Mouse (Mus musculus) midbrain, embryonic 10.5 days (tissue): ENCODE data around the gene Steap3. TPM values are rescaled to one million over a fixed set of nuclear protein-coding genes. Genes with fewer than 3 reads are reported as not detected.

Experiments used
- DNase-seq: peaks from one replicate; pipeline ENCODE4 v3.0.0-alpha.2; 2017; ENCODE audit warnings: low spot score
- H3K27ac ChIP-seq: fragments of 300-500 bp; sonication (generic); replicated peaks from 2 replicates; pipeline ENCODE4 v1.5.1; 2016; ENCODE audit warnings: mild to moderate bottlenecking
- H3K27me3 ChIP-seq: fragments of 300-500 bp; sonication (generic); 2 replicates; pipeline ENCODE4 v1.6.1; 2016; ENCODE audit warnings: low read depth, mild to moderate bottlenecking; ENCODE audit not compliant: poor library complexity, severe bottlenecking
- H3K36me3 ChIP-seq: fragments of 300-500 bp; sonication (generic); 2 replicates; pipeline ENCODE4 v1.6.1; 2016; ENCODE audit warnings: mild to moderate bottlenecking, moderate library complexity
- H3K4me1 ChIP-seq: fragments of 300-500 bp; sonication (generic); 2 replicates; pipeline ENCODE4 v1.6.1; 2016
- H3K4me3 ChIP-seq: fragments of 300-500 bp; sonication (generic); 2 replicates; pipeline ENCODE4 v1.5.1; 2016; ENCODE audit warnings: mild to moderate bottlenecking, moderate library complexity
- H3K9me3 ChIP-seq: fragments of 300-500 bp; sonication (generic); replicated peaks from 2 replicates; pipeline ENCODE4 v1.6.1; 2016; ENCODE audit warnings: mild to moderate bottlenecking
- WGBS: fragments of 180-500 bp; shearing (Covaris S2); methylation state at CpG from one replicate; pipeline ENCODE4 v1.1.7; 2016; 5-methylcytosine and 5-hydroxymethylcytosine counted together
- polyA plus RNA-seq: library from polyadenylated mRNA; unstranded; fragments of >200 nt; fragmentation: Nextera tagmentation; extraction: Ambion mirVana; gene quantifications from 2 replicates; pipeline ENCODE4 v1.2.1, GENCODE M21; 2016

Gene Steap3
- polyA plus RNA-seq, 1 experiment from 2014 or later = 3.5 TPM

GRCm38 (mm10) chr1:120266460-120266859 is 6.0 kb downstream of the Steap3 start:
- no peak overlapping the region for H3K27ac ChIP-seq
- no peak for DNase-seq
- no peaks in the 10 kb centered on the region for H3K9me3 ChIP-seq
- H3K27me3 ChIP-seq = peaks cover 37% of the 10 kb centered on the region
- H3K36me3 ChIP-seq = no peaks in the 10 kb centered on the region
- H3K4me1 ChIP-seq = peaks cover 16% of the 10 kb centered on the region
- H3K4me3 ChIP-seq = no peak overlapping the region
- 50% methylated on average over 4 of the region's 4 CpGs for WGBS

GRCm38 (mm10) chr1:120264861-120265686 is 7.4 kb downstream of the Steap3 start:
- Histone ChIP-seq H3K4me1 (peaks cover 15% of the 10 kb centered on the region), H3K27ac (peak overlapping the region; percentile 74), H3K36me3 (no peaks in the 10 kb centered on the region), H3K4me3 (peak overlapping the region; percentile 59), H3K27me3 (peaks cover 37% of the 10 kb centered on the region), H3K9me3 (no peaks in the 10 kb centered on the region)
- DNase-seq = peak; percentile 78
- 2% methylated on average over 40 of the region's 40 CpGs for WGBS

GRCm38 (mm10) chr1:120263226-120263625 is 9.3 kb downstream of the Steap3 start:
- H3K4me1 ChIP-seq = peaks cover 17% of the 10 kb centered on the region
- H3K27me3 ChIP-seq = peaks cover 37% of the 10 kb centered on the region
- DNase-seq = no peak
- no peaks in the 10 kb centered on the region for H3K9me3 ChIP-seq
- H3K4me3 ChIP-seq = no peak overlapping the region
- H3K36me3 ChIP-seq = no peaks in the 10 kb centered on the region
- 91% methylated on average over 4 of the region's 4 CpGs for WGBS
- no peak overlapping the region for H3K27ac ChIP-seq

- H3K36me3 ChIP-seq = no peaks in the 10 kb centered on the region
- peaks cover 34% of the 10 kb centered on the region for H3K27me3 ChIP-seq
- no peak overlapping the region for H3K27ac ChIP-seq
- 90% methylated on average over 5 of the region's 5 CpGs for WGBS
- H3K4me3 ChIP-seq = no peak overlapping the region
- H3K4me1 ChIP-seq = peaks cover 17% of the 10 kb centered on the region
- no peak for DNase-seq
- H3K9me3 ChIP-seq = no peaks in the 10 kb centered on the region
These were observed 11.3 kb downstream of the Steap3 start for GRCm38 (mm10) chr1:120261166-120261565.

GRCm38 (mm10) chr1:120259249-120259648 is 13.3 kb downstream of the Steap3 start:
- peaks cover 4% of the 10 kb centered on the region; the same call in 1 of the 2 replicates for H3K4me1 ChIP-seq
- H3K27me3 ChIP-seq = peaks cover 19% of the 10 kb centered on the region
- no peaks in the 10 kb centered on the region for H3K9me3 ChIP-seq
- 82% methylated on average over 7 of the region's 7 CpGs for WGBS
- no peaks in the 10 kb centered on the region for H3K36me3 ChIP-seq
- DNase-seq = no peak
- H3K27ac ChIP-seq = no peak overlapping the region
- H3K4me3 ChIP-seq = no peak overlapping the region

- no peak for DNase-seq
- no peaks in the 10 kb centered on the region for H3K36me3 ChIP-seq
- H3K9me3 ChIP-seq = no peaks in the 10 kb centered on the region
- H3K27me3 ChIP-seq = peaks cover 14% of the 10 kb centered on the region
- WGBS = 62% methylated on average over 9 of the region's 9 CpGs
- H3K27ac ChIP-seq = peak overlapping the region; percentile 25; the same call in 1 of the 2 replicates
- peaks cover 4% of the 10 kb centered on the region; the same call in 1 of the 2 replicates for H3K4me1 ChIP-seq
- no peak overlapping the region for H3K4me3 ChIP-seq
These were observed 13.8 kb downstream of the Steap3 start for GRCm38 (mm10) chr1:120258744-120259143.

- DNase-seq = no peak
- no peaks in the 10 kb centered on the region for H3K9me3 ChIP-seq
- no peaks in the 10 kb centered on the region for H3K36me3 ChIP-seq
- peaks cover 9% of the 10 kb centered on the region for H3K27me3 ChIP-seq
- no peak overlapping the region for H3K4me3 ChIP-seq
- WGBS = 87% methylated on average over 8 of the region's 8 CpGs
- H3K4me1 ChIP-seq = peaks cover 4% of the 10 kb centered on the region; the same call in 1 of the 2 replicates
- 0 out of 2 replicates have a peak overlapping the region, but pooled peaks have one; percentile 25 for H3K27ac ChIP-seq
These were observed 14.3 kb downstream of the Steap3 start for GRCm38 (mm10) chr1:120258245-120258644.

- WGBS = 89% methylated on average over 6 of the region's 6 CpGs
- Histone ChIP-seq H3K9me3 (no peaks in the 10 kb centered on the region), H3K36me3 (no peaks in the 10 kb centered on the region), H3K27ac (no peak overlapping the region), H3K4me1 (peaks cover 3% of the 10 kb centered on the region; the same call in 1 of the 2 replicates), H3K4me3 (no peak overlapping the region), H3K27me3 (no peaks in the 10 kb centered on the region)
- DNase-seq = no peak
These were observed 18.8 kb downstream of the Steap3 start for GRCm38 (mm10) chr1:120253751-120254150.

- H3K9me3 ChIP-seq = no peaks in the 10 kb centered on the region
- no peaks in the 10 kb centered on the region for H3K27me3 ChIP-seq
- no peak overlapping the region for H3K4me3 ChIP-seq
- no peak overlapping the region for H3K27ac ChIP-seq
- DNase-seq = no peak
- no peaks in the 10 kb centered on the region for H3K4me1 ChIP-seq
- 89% methylated on average over 7 of the region's 7 CpGs for WGBS
- H3K36me3 ChIP-seq = no peaks in the 10 kb centered on the region
These were observed 19.9 kb downstream of the Steap3 start for GRCm38 (mm10) chr1:120252519-120253160.

GRCm38 (mm10) chr1:120251193-120251592 is 21.3 kb downstream of the Steap3 start:
- H3K36me3 ChIP-seq = no peaks in the 10 kb centered on the region
- no peak overlapping the region for H3K4me3 ChIP-seq
- WGBS = 100% methylated on average over 1 of the region's 1 CpGs
- no peak for DNase-seq
- H3K9me3 ChIP-seq = no peaks in the 10 kb centered on the region
- H3K27ac ChIP-seq = no peak overlapping the region
- H3K4me1 ChIP-seq = no peaks in the 10 kb centered on the region
- H3K27me3 ChIP-seq = no peaks in the 10 kb centered on the region

- H3K4me1 ChIP-seq = 0 out of 2 replicates have a peak, but pooled peaks cover 2% of the 10 kb centered on the region
- no peaks in the 10 kb centered on the region for H3K27me3 ChIP-seq
- no peaks in the 10 kb centered on the region for H3K36me3 ChIP-seq
- WGBS = 77% methylated on average over 3 of the region's 3 CpGs
- no peak overlapping the region for H3K27ac ChIP-seq
- H3K4me3 ChIP-seq = no peak overlapping the region
- no peaks in the 10 kb centered on the region for H3K9me3 ChIP-seq
- no peak for DNase-seq
These were observed 21.9 kb downstream of the Steap3 start for GRCm38 (mm10) chr1:120250586-120250985.

GRCm38 (mm10) chr1:120249842-120250241 is 22.7 kb downstream of the Steap3 start:
- WGBS = 93% methylated on average over 5 of the region's 5 CpGs
- no peak for DNase-seq
- Histone ChIP-seq H3K4me3 (no peak overlapping the region), H3K27ac (no peak overlapping the region), H3K36me3 (no peaks in the 10 kb centered on the region), H3K4me1 (0 out of 2 replicates have a peak, but pooled peaks cover 2% of the 10 kb centered on the region), H3K9me3 (no peaks in the 10 kb centered on the region), H3K27me3 (no peaks in the 10 kb centered on the region)

GRCm38 (mm10) chr1:120248156-120248555 is 24.3 kb downstream of the Steap3 start:
- Histone ChIP-seq H3K9me3 (no peaks in the 10 kb centered on the region), H3K36me3 (no peaks in the 10 kb centered on the region), H3K4me1 (0 out of 2 replicates have a peak, but pooled peaks cover 2% of the 10 kb centered on the region), H3K4me3 (no peak overlapping the region), H3K27ac (no peak overlapping the region), H3K27me3 (no peaks in the 10 kb centered on the region)
- WGBS = 71% methylated on average over 5 of the region's 5 CpGs
- no peak for DNase-seq
